Mouse (Mus musculus): ENCODE data around the gene Erich2. TPM values are rescaled to one million over a fixed set of nuclear protein-coding genes. Genes with fewer than 3 reads are reported as not detected.
"Not testable (repeated sequence)": the region's sequence is repeated elsewhere in the genome, so short reads cannot be mapped to it uniquely, and the experiment has no call there.

Erich2 gene
- not detected for polyA plus RNA-seq (2017; shearing (Covaris generic))

DNA sequence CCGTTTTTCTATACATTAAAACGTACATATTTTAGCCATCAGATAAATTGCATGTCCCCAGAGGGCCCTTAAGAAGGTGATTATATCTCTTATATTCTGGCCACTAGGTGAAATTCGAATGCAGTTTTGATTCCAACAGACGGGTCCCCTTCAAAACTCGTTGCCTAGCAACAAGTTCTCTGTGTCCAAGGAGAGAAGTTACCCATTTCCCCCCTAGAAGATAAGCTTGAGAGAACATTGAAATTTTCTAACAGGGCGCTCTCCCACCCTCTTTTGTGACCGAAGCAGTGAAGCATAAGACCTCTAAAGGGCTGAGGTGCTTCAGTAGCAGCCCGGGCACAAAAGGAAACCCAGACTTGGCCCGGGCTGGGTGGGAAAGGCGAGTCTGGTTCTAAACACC lies at the start of gene Erich2:
Gene Erich2, plus strand, starts transcription at position 324 of the 400 bp plus-strand sequence.
- no peak for ATAC-seq

DNA sequence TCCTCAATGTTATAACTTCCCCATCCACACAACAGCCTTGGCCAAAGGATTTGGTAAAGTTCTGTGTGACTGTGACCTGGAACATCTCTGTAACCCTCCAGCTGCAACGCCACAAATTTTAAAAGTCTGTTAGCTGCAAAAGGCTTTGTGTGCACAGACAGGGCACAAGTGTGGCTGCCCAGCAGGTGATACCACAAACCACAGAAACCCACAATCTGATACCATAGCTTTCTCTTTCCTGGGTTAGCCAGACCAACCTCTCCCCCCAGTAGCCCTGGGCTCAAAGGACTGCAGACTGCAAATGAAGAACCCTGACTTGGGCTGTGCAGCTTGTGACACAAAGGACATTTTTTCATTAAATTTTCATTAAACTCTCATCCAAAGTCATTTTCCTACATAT lies 45.0 kb upstream of the Erich2 start:
- no peak for ATAC-seq

DNA sequence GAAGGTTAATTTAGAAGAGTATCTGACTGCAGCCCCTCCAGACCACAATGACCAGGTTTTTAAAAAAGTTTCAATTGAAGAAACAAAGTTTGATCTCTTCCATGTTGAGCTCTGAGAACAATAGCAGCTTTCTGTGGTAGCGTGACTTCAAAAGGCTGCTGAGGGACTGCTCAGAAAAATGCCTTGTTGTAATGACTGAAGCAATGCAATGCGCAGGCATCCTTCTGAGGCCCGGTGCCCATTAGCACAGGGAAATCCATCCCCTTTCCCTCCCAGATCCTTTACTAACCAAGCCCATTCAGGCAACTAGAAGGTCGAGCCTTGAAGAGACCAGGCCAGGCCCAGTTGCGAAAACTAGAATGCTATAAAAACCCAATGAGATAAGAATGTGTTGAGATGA lies 37.5 kb upstream of the Erich2 start:
- ATAC-seq, result no peak

DNA sequence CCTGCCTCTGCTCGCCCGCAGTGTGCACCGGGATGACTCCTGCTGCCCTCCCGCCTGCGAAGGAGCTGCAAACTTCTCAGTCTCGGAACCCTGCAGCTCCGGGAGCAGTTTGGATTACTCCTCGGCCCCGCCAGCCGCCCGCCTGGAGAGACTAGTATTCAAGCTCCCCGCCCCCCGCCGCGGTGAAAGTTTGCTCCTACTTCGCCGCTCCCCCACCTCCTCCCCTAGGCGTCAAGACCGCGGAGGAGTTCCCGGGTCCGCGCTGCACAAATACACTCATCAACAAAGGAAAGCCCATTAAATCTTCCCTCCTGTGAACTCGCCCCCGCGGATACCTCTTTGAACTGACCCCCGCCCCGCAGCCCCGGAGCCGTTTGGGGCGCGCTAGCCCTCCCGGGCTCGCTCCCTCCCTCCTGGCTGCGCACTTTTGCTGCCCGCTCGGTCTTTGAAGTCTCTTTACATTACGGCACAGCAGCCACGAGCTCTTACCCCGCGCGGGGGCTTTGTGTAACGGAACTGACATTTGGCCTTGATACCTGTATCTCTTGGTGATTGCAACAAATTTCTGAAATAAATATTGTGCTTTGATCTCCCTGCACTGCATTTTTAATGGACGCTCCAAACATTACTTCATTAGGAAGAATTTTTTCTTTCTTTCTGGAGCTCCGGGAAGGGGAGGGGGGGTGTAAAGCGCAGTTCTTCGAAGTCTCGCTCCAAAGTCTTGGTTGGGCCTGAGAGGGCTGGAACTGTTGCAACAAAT lies 36.6 kb upstream of the Erich2 start:
- ATAC-seq, result no peak

DNA sequence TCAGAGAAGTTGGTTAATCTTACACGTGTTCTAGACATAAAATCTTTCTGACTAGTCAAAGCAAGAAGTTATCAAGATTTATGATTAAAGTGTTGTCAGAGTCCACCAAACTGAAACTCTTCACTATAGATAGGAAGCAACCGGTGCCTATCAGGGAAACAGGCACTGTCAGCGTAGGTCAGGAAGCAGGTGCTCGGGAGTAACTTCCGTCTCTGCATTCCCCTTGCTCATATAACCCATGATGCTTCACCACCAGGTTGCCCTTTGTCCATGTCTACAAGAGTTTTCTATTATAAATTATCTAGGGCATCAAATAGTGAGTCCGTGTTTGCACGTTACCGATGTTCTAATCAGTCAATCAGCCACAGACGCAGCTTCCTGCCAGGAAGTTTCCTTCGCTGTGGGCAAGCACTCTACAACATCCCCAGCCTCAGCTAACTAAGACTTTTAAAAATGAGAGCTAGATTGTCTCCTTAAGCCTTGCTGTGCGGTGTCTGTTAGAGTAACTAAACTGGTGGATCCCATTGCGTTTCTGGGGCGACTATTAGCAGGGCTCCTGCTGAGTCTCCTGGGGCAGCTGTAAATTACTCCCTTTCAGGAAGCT lies 10.8 kb upstream of the Erich2 start:
- ATAC-seq, result peak; percentile 59

DNA sequence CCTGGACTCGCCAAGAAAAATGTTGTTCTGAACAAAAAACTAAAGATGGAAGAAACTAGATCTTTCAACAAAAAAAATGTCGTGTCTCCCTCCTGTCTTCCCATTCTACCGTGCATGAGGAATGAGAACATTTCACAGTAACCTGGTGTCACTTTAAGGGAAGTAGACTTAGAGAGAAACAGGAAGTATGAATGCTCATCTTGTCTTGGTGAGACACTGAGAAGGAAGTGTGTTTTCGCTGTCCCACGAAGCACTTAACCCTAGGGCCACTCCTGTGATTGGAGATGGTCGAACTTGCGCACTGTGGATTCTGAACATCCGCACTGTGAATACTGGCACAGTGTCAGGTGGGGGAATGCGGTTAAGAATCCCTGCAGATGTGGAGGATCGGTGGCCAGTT lies 5.2 kb upstream of the Erich2 start:
- no peak for ATAC-seq

DNA sequence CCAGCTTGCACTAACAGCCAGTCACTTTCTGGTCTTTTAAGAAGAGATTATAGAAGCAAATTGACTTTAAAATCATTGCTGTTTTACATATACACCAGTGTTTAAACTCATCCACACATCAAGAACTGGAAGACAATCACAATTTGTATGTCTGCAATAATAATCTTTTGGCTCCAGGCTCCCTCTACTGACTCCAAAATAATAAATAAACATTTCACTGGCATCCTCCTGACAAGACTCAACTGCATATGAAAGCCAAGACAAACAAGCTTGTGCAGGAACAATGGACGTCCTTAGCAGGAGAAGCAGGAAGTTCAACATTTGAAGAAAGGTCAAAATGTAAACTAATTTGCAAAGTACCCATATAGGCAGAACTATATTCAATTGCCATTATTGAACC lies 3.4 kb upstream of the Erich2 start:
- no peak for ATAC-seq

DNA sequence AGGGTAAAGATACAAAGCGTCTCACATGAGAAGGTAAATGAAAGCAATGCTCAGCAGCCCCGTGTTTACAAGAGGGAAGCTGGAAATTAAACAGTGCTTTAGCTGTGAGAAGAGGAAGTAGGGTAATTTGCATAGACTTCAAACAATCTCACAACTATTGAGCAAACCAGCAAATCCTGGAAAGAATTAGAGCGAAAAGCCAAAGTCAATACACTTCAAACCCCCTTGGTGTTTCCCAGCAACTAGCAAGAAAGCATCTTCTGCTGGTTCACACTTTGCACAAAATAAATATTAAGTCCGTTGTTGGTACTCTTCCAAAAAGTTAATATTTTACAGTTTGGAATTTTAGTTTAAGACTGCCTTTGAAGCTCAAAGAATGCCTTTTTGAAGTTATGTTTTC lies 2.7 kb upstream of the Erich2 start:
- ATAC-seq, result no peak

DNA sequence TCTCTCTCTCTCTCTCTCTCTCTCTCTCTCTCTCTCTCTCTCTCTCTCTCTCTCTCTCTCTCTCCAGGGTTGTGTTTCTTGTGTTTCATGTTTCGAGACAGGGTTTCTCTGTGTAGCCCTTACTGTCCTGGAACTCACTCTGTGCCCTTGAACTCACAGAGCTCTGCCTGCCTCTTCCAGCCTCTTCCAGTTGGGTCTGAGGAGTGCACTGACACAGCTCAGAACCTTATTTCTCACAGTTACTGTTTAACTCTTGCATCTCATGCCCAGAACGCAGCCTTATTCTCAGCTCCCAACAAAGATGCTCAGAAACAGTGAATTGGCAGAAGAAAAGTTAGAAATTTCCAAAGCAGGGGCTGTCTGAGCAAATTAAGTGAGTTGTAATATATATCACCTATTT lies 2.2 kb upstream of the Erich2 start:
- no peak for ATAC-seq

DNA sequence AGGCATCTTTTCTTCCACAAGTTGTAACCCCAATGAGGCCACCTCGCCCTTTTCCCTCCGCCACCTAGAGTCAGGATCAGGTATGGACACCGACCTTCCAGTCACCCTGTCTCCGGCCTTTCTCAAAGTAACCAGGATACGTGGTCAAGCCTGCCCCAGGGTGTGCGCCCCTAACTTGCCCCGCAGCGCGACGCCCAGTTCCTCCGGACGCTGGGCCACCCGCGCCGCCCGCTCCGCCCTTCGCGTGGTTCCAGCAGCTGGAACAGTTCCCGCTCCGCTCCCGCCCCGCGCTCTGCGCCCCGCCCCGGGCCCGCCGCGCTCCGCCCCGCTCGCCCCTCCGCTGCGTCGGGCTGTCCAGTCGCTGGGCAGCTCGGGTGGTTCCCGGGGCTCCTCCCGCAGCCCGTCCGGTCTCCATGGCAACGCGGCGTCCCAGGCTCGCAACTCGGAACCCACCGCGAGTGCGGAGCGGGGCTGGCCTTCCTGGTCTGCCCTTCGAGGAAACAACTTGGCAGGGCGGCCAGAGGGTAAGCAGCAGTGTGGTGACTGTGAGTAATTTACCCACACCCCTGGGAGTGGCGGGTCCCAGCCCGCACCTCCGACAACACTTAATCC lies 508 bp downstream of the Erich2 start:
- ATAC-seq, result no peak

DNA sequence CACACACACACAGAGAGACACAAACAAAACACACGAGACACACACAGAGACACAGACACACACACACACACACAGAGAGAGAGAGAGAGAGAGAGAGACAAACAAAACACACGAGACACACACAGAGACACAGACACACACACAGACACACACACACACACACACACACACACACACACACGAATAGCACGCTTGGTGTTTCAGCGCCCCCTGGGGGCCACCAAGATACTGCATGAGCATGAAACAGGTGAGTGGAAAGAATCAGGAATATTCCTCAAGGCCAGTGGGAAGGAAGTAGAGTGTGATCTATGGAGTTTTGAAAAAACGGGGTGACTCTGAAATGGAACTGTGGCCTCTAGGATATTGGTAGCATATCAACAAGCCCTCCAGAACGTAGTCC lies 29.7 kb downstream of the Erich2 start:
- not testable (repeated sequence) for ATAC-seq

DNA sequence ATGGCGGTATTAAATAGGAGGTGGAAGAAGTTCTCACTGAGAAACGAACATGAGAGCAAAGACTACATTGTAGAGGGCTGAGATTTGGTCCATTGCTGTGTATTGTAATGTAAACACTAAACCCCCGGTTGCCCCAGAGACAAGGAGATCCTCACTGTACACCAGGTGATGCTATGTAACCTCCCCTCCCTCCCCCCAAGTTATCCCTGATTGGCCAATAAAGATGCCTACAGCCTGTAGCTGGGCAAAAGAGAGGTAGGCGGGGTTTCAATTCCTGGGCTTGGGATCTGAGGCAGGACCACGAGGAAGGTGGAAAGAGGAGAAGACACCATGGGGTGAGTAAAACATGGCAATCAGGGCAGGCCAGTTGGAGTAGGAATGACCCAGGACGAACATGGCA lies 42.1 kb downstream of the Erich2 start:
- no peak for ATAC-seq

DNA sequence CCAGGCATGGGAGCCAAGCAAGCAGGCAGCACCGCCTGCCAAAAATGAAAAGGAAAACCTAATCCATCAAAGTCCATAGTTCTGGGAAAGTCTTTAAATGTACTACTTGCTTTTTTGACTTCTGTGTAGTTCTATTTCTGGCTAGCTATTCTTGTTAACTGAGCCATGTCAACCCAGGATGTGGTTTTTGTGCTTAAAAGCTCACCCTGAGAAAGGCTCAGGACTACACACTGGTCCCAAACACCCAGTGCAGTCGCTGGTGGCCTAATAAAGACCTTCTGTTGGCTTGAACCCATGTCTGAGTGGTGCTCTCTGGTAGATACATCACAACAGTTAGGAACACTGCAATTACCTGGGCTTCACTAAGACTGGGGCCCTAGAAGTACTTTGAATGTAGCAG lies 42.8 kb downstream of the Erich2 start:
- no peak for ATAC-seq

DNA sequence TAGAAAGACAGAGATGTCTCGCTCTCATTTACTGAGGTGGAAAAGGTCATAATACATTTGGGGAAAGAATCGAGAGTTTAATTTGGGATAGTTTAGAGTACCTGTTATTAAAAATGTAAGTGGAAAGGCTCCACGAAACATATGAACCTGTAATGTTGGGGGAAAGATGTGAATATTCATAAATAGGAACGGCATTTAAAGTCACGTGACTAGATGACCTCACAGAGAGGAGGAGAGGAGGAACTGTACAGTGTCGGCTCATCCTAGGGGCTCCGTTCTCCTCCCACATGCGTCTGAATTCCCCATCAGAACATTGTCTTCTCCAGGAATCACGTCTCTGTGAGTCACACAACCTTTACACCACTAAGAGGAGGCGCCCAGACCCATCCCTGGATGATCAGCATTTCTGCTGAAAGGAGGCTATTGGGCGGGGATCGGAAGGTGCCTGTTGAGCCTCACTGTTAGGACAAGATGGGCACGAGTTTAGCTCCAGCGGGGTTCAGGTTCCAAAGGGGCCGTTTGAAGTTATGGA lies 43.5 kb downstream of the Erich2 start:
- no peak for ATAC-seq

DNA sequence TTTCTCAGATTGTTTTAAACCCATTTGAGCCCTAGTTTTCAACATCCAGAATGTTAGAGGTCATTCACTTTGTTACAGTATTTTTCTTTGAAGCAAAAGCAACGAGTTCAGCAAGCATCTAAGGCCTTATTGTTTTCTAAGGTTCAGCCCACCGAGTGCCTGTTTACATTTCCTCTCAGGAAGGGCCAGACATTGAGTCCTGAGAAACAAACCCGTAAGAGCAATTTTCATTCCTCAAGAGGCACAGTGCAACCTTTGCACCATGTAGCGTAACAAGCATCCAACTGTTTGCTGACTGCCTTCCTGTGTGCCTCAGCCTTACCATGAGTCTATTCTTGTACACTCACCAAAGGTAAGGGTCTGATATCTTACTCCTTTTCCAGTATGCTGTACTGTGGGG lies 44.2 kb downstream of the Erich2 start, which contains the start of gene Gad1:
Gene Gad1, plus strand, starts transcription at position 301 of the 400 bp plus-strand sequence.
- no peak for ATAC-seq

DNA sequence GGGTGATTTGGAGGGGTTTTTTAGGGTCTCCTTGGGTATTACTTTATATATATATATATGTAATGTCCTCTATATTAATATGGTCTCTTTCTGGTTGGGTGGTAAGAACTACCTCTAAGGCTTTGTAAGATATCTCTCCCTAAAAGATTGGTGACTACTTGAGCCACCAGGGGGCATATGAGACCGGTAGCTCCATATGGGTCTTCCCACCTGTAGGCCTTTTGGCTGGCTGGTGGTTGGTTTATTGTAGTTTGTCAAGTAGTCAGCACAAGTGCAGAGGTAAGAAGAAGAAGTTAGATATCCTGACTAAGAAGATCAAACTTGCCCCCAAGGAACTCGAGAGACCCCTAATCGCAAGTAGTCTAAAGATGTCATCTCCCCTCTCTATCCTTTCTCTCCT lies 45.2 kb downstream of the Erich2 start:
- no peak for ATAC-seq

DNA sequence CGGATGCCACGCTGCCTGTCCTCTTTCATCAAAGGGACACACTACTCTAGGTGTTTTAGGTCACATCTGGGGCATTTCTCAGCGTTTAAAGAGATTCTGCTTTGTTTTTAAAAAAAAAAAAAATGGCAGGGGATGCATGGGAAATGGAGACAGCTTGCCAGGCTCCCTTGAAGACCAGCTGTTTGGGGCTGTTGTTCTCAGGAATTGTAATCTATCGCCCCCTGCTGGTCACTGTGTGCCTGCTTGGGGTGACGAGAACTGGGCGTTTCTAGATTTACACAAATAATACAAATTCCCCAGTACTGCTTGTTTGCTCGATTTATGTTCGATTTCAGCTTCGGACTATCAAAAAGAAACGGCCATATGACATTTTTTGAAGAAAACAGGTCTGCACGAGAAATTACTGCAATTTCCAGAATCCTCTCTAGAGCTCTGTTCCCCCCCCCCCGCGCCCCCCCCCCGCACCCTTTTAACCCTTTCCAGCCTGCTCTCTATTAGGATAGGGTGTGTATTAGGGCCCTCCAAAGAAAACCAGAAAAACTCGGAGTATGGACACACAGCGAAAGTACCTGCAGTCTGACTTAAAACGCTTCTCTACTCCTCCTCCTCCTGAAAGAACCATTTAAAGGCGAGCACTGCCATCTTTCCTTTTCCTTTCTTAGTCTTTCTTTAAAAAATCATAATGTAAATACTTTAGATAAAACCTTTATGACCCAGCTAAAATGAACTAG lies 49.7 kb downstream of the Erich2 start:
- ATAC-seq, result peak; percentile 54

DNA sequence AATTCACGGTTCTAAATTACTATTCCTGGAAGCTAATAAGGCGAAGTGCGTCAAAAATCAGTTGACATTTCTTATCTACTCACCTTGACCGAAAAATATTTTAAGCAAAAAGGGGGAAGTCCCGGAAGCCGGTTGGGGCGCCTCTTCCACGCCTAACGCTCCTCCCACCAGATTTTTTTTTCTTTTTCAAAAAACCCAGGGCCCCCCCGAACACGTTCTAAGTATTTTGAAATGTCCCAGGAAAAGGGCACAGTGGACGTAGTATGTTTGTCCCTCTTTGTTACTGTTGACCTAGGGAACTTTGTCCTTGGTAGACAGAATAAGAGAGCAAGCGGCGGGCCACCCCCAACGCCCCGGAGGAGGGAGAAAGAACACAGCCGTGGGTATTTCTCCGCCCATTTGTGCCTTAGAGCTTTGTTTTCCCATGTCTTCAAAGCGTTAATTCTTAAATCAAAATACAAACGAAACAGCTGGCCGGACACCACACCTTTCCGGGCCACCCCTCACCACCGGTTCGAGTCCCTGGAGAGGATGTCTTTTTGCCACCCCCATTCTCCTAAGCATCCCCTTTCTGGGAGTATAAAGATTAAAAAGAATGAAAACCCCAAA lies 50.3 kb downstream of the Erich2 start:
- ATAC-seq, result peak; percentile 57

DNA sequence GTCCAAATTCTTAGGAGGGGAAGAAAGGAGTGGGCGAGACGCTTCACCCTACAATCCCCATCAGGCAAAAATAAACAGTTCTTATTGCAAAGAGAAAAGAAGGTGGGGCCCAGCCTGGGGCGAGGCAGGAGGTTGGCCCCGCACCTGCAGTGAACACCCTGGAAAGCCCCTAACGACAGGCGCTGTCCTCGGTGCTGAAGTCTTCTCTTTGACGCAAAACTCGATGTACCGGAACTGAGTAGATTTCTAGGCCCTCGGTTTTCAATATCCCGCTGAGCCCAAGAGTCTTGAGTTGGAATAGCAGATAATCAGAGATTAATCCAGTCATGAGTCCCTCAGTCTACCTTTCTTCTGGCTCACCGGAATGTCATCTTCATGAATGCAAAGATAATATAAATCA lies 50.9 kb downstream of the Erich2 start:
- peak; percentile 51 for ATAC-seq

DNA sequence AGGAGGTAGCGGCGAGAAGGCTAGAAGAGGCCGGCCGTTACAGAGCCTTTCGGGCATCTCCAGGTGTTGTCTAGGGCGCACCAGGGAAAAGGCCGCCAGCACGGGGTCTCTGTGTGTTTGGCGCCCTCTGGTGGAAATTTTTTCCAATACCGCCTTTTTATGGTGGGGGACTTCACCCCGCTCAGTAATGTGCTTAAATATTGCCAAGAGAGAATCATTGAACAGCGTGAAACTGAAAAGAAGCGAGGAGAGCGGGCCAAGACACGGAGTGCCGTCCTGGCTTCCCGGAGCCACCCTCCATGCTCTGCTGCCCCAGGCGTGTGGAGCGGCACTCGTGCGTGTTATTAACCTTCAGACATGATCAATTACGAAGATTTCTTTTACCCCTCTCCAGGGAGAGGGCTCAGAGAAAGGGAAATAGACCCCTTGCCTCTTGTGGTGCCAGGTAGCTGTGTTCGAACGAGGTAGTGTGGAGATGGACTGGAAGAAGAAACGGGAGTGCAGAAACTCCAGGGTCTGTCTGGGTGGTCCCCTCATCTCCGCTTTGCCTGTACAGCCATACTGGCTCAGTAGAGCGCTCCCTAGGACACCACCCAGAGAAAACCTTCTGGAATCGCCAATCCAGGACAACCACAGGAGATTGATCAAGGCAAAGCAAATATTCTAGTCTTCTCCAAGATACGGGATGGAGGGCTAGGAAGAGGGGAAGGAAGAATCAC lies 52.6 kb downstream of the Erich2 start:
- no peak for ATAC-seq

DNA sequence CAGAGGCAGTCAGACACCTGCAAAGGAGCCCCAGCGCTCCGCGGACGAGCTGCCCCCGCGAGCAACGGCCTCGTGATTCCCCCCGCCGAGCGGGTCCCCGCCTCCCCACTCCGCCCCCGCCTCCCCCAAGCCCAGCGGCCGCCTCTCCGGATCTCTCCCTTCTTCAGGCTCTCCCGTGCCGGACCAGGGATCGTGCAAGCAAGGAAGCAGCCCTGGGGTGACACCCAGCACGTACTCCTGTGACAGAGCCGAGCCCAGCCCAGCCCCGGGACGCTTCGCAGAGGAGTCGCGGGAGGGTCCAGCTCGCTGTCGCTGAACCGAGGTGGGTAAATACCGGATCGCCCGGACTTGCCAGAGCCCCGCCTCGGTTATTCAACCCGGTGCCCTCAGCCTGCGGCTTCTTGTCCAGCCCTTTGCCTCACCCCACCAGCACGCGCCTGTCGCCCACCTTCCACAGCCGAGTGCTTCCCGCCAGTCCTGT lies 53.4 kb downstream of the Erich2 start:
- no peak for ATAC-seq

DNA sequence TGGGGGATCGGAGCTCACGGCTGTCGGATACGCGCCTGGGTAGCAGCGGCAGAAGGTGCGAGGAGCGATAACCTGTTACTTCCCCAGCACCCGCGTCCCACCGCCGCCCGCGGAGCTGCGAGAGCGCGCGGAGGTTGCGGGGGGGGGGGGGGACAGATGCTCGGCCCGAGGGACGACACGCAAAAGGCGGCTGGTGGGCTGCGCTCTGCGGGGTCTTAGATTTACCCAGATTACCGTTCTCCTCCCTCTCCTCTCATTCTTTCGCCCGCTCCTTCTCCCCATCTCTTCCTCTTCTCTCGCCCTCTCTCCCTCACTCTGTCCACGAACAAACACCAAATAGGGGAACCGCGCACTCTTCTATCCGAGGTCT lies 54.0 kb downstream of the Erich2 start:
- ATAC-seq, result no peak

Measured in activated CD4-positive, CD25-positive, alpha-beta regulatory T cell, adult 4 months (primary cell).